ENCODE assay signal across 8 mouse cellular contexts in genomic region chr11:117968016-117968671, GRCm38 (mm10). TPM values are rescaled to one million over a fixed set of nuclear protein-coding genes. Genes with fewer than 3 reads are reported as not detected.
A peak's percentile ranks its signal among the peaks of the same experiment; 100 is the strongest.
DNase-seq lines count a peak whose midpoint lies in the region; ATAC-seq and TF ChIP-seq lines count a peak whose summit lies in the region.

No protein-coding gene starts in this region.

- peaks cover 10% of the 10 kb centered on the region; the same call in 1 of the 2 replicates for H3K4me1 ChIP-seq in kidney, adult 2 months (ENCODE audit: control insufficient read depth, insufficient read depth, low read length)
- H3K4me1 ChIP-seq in embryonic facial prominence, embryonic 15.5 days: peaks cover 63% of the 10 kb centered on the region
- H3K4me1 ChIP-seq in intestine, embryonic 16.5 days (ENCODE audit: control insufficient read depth, insufficient read depth, low read length): peaks cover 52% of the 10 kb centered on the region
- peaks cover 48% of the 10 kb centered on the region for H3K4me1 ChIP-seq in stomach, embryonic 16.5 days (ENCODE audit: control insufficient read depth, insufficient read depth, low read length)

- WGBS in kidney, adult 2 months: 5% methylated on average over 63 of the region's 64 CpGs
- 2% methylated on average over 64 of the region's 64 CpGs for WGBS in embryonic facial prominence, embryonic 15.5 days
- under 1% methylated on average over 64 of the region's 64 CpGs for WGBS in intestine, embryonic 16.5 days
- 13% methylated on average over 59 of the region's 64 CpGs for WGBS in macrophage (ENCODE audit: missing documents)
- 1% methylated on average over 63 of the region's 64 CpGs for WGBS in stomach, embryonic 16.5 days

- peak overlapping the region; percentile 95 for H3K4me2 ChIP-seq in embryonic facial prominence, embryonic 15.5 days (replicated peaks)
- peak overlapping the region; percentile 94 for H3K4me2 ChIP-seq in intestine, embryonic 16.5 days (ENCODE audit: low read depth, low read length)
- H3K4me2 ChIP-seq in stomach, embryonic 16.5 days (ENCODE audit: low read depth, low read length): peak overlapping the region; percentile 95

- H3K27ac ChIP-seq in kidney, adult 2 months (ENCODE audit: insufficient read depth, low read depth, low read length): 0 out of 2 replicates have a peak overlapping the region, but pooled peaks have one; percentile 2
- peak overlapping the region; percentile 97 for H3K27ac ChIP-seq in embryonic facial prominence, embryonic 15.5 days (replicated peaks)
- peak overlapping the region; percentile 98 for H3K27ac ChIP-seq in intestine, embryonic 16.5 days (ENCODE audit: low read length)
- no peak overlapping the region for H3K27ac ChIP-seq in macrophage
- H3K27ac ChIP-seq in stomach, embryonic 16.5 days (ENCODE audit: low read length): peak overlapping the region; percentile 96

- no peaks in the 10 kb centered on the region for H3K9me3 ChIP-seq in embryonic facial prominence, embryonic 15.5 days (replicated peaks)
- H3K9me3 ChIP-seq in intestine, embryonic 16.5 days (ENCODE audit: control insufficient read depth, low read length): no peaks in the 10 kb centered on the region
- H3K9me3 ChIP-seq in stomach, embryonic 16.5 days (replicated peaks; ENCODE audit: control insufficient read depth, low read length): no peaks in the 10 kb centered on the region

- H3K36me3 ChIP-seq in kidney, adult 2 months (ENCODE audit: control insufficient read depth, insufficient read depth, low read length): no peaks in the 10 kb centered on the region
- H3K36me3 ChIP-seq in embryonic facial prominence, embryonic 15.5 days: 0 out of 2 replicates have a peak, but pooled peaks cover 4% of the 10 kb centered on the region
- peaks cover 3% of the 10 kb centered on the region; the same call in 1 of the 2 replicates for H3K36me3 ChIP-seq in intestine, embryonic 16.5 days (ENCODE audit: control insufficient read depth, insufficient read depth, low read length)
- H3K36me3 ChIP-seq in macrophage (ENCODE audit: inconsistent target): no peaks in the 10 kb centered on the region
- no peaks in the 10 kb centered on the region; the same call in 1 of the 2 replicates for H3K36me3 ChIP-seq in stomach, embryonic 16.5 days (ENCODE audit: control insufficient read depth, insufficient read depth, low read length)

- H3K4me3 ChIP-seq in kidney, adult 2 months (ENCODE audit: insufficient read depth, low read depth, low read length): peak overlapping the region; percentile 82
- peak overlapping the region; percentile 64 for H3K4me3 ChIP-seq in embryonic facial prominence, embryonic 15.5 days (replicated peaks)
- H3K4me3 ChIP-seq in intestine, embryonic 16.5 days (ENCODE audit: low read length): peak overlapping the region; percentile 87
- peak overlapping the region; percentile 41 for H3K4me3 ChIP-seq in macrophage (ENCODE audit: inconsistent target)
- H3K4me3 ChIP-seq in stomach, embryonic 16.5 days (replicated peaks; ENCODE audit: low read length): peak overlapping the region; percentile 73

- peak; percentile 40 for DNase-seq in kidney, adult 2 months
- DNase-seq in kidney, adult 11 months: no peak
- DNase-seq in ZHBTc4 (ENCODE audit: low read depth, low spot score): peak; percentile 56
- no peak for DNase-seq in layer of hippocampus, adult 9-10 months (ENCODE audit: low spot score)

- H3K79me2 ChIP-seq in macrophage (ENCODE audit: inconsistent target): peaks cover 8% of the 10 kb centered on the region; the same call in 1 of the 2 replicates

- peak overlapping the region; percentile 58 for H3K9ac ChIP-seq in embryonic facial prominence, embryonic 15.5 days
- peak overlapping the region; percentile 95 for H3K9ac ChIP-seq in intestine, embryonic 16.5 days (ENCODE audit: low read depth, low read length)
- peak overlapping the region; percentile 96 for H3K9ac ChIP-seq in stomach, embryonic 16.5 days (ENCODE audit: low read length)

- TF ChIP-seq POLR2A in kidney, adult 2 months (IDR thresholded peaks at IDR 0.05; ENCODE audit: low read depth, low read length): no peak

- no peak for ATAC-seq in embryonic facial prominence, embryonic 15.5 days (ENCODE audit: insufficient number of reproducible peaks, low FRiP score, low TSS enrichment, low read depth)
- ATAC-seq in intestine, embryonic 16.5 days: no peak
- no peak for ATAC-seq in stomach, embryonic 16.5 days (ENCODE audit: insufficient read depth, low FRiP score)

- no peaks in the 10 kb centered on the region for H3K27me3 ChIP-seq in kidney, adult 2 months (replicated peaks; ENCODE audit: control insufficient read depth, insufficient read depth, low read length)
- 0 out of 2 replicates have a peak, but pooled peaks cover 3% of the 10 kb centered on the region for H3K27me3 ChIP-seq in embryonic facial prominence, embryonic 15.5 days
- no peaks in the 10 kb centered on the region for H3K27me3 ChIP-seq in intestine, embryonic 16.5 days (replicated peaks; ENCODE audit: control insufficient read depth, insufficient read depth, low read length)
- H3K27me3 ChIP-seq in stomach, embryonic 16.5 days (ENCODE audit: control insufficient read depth, insufficient read depth, low read length): no peaks in the 10 kb centered on the region

- no peak for TF ChIP-seq CTCF in kidney, adult 2 months (conservative IDR thresholded peaks at IDR 0.05; ENCODE audit: insufficient read depth, insufficient read length, low read depth, low read length)

RNA-seq across cellular contexts. Expression of gene Socs3, which starts 1.7 kb away (rescaled TPM):
- 4.3 and 5.0 TPM in 2 replicates for polyA plus RNA-seq in kidney, adult 2 months (2012; rRNA removed)
- 20.8 and 21.2 TPM in 2 replicates for polyA plus RNA-seq in embryonic facial prominence, embryonic 15.5 days (2015; fragmentation: Nextera tagmentation; extraction: Ambion mirVana)
- polyA plus RNA-seq in intestine, embryonic 16.5 days (2015; fragmentation: Nextera tagmentation; extraction: Ambion mirVana): 18.9 and 21.2 TPM in 2 replicates
- 100 to 1,000 TPM in 18 of 26 experiments, 10 to 100 TPM in 5, 1 to 10 TPM in 3; 3.6 to 749 (median 239) TPM for total RNA-seq in macrophage (2018; cell fraction: chromatin; rRNA removed)
- total RNA-seq in macrophage (2018; cell fraction: cytosol; rRNA removed): 1,000 to 10,000 TPM in 3 of 26 experiments, 100 to 1,000 TPM in 15, 10 to 100 TPM in 6, 1 to 10 TPM in 2; 3.4 to 1,133 (median 302) TPM
- 1,000 to 10,000 TPM in 2 of 26 experiments, 100 to 1,000 TPM in 17, 10 to 100 TPM in 6, 1 to 10 TPM in 1; 3.2 to 1,503 (median 563) TPM for total RNA-seq in macrophage (2018; cell fraction: nucleus; rRNA removed)
- 2.0 to 6.9 TPM (median 2.3 TPM) in 3 replicates for polyA plus RNA-seq in macrophage (2018)
- polyA plus RNA-seq in stomach, embryonic 16.5 days (2015; fragmentation: Nextera tagmentation; extraction: Ambion mirVana): 16.1 and 17.4 TPM in 2 replicates

RNA-seq across cellular contexts. Expression of gene Pgs1, which starts 17.9 kb away (rescaled TPM):
- 29.7 and 30.4 TPM in 2 replicates for polyA plus RNA-seq in kidney, adult 2 months (2012; rRNA removed)
- 39.9 and 41.2 TPM in 2 replicates for polyA plus RNA-seq in embryonic facial prominence, embryonic 15.5 days (2015; fragmentation: Nextera tagmentation; extraction: Ambion mirVana)
- polyA plus RNA-seq in intestine, embryonic 16.5 days (2015; fragmentation: Nextera tagmentation; extraction: Ambion mirVana): 33.9 and 35.7 TPM in 2 replicates
- total RNA-seq in macrophage (2018; cell fraction: chromatin; rRNA removed): 100 to 1,000 TPM; 115 to 839 (median 194) TPM
- 10 to 100 TPM; 18.3 to 57.3 (median 29.4) TPM for total RNA-seq in macrophage (2018; cell fraction: cytosol; rRNA removed)
- 100 to 1,000 TPM in 16 of 26 experiments, 10 to 100 TPM in 10; 65.7 to 895 (median 111) TPM for total RNA-seq in macrophage (2018; cell fraction: nucleus; rRNA removed)
- polyA plus RNA-seq in macrophage (2018): 12.0 to 40.0 TPM (median 28.0 TPM) in 3 replicates
- 32.1 and 37.1 TPM in 2 replicates for polyA plus RNA-seq in stomach, embryonic 16.5 days (2015; fragmentation: Nextera tagmentation; extraction: Ambion mirVana)

Comparison
In these comparisons a context has a peak if more than half of its experiments do, and no peak if none do; other contexts are left out.
1. DNase-seq: peak in kidney, adult 2 months (single experiment) and ZHBTc4 (single experiment); none in kidney, adult 11 months (single experiment) and layer of hippocampus, adult 9-10 months (single experiment).
2. Peak in every context shown above with its lines, with median percentiles within 50 percentile points of each other: H3K4me3 ChIP-seq, H3K4me2 ChIP-seq and H3K9ac ChIP-seq.